ENCODE assay signal across 7 mouse cellular contexts in genomic region chr15:19856892-19857655, GRCm38 (mm10).
DNase-seq lines count a peak whose midpoint lies in the region; ATAC-seq and TF ChIP-seq lines count a peak whose summit lies in the region.
"Not testable (repeated sequence)": the region's sequence is repeated elsewhere in the genome, so short reads cannot be mapped to it uniquely, and the experiment has no call there.

No protein-coding gene starts in this region.

- H3K9me3 ChIP-seq in liver, embryonic 16.5 days (replicated peaks; ENCODE audit: control insufficient read depth, low read length) = not testable (repeated sequence)

- not testable (repeated sequence) for H3K79me2 ChIP-seq in C2C12 (ENCODE audit: control insufficient read depth, insufficient read depth)

- H3K27me3 ChIP-seq in C2C12 (ENCODE audit: control insufficient read depth, insufficient read depth, insufficient read length); liver, embryonic 16.5 days (ENCODE audit: control insufficient read depth, insufficient read depth, low read depth, low read length): not testable (repeated sequence)

- not testable (repeated sequence) for H3K9ac ChIP-seq in liver, embryonic 16.5 days (ENCODE audit: low read depth, low read length)

- H3K79me3 ChIP-seq in C2C12 (ENCODE audit: low read depth) = not testable (repeated sequence)

- TF ChIP-seq CTCF in C2C12 (IDR thresholded peaks at IDR 0.05; ENCODE audit: control insufficient read depth, insufficient read depth, insufficient read length) = not testable (repeated sequence)

- 0 out of 2 replicates have a peak overlapping the region, but pooled peaks have one; percentile 6 for H3K4me2 ChIP-seq in liver, embryonic 16.5 days (ENCODE audit: low read depth, low read length)

- not testable (repeated sequence) for H3K36me3 ChIP-seq in C2C12 (ENCODE audit: control insufficient read depth, insufficient read depth); liver, embryonic 16.5 days (ENCODE audit: control insufficient read depth, insufficient read depth)

- ATAC-seq in common myeloid progenitor, adult 5-6 weeks (replicated peaks; ENCODE audit: low read depth, poor library complexity, severe bottlenecking) = peak; percentile 60
- ATAC-seq in liver, embryonic 16.5 days (ENCODE audit: low read depth) = peak; percentile 30; the same call in 1 of the 2 replicates
- ATAC-seq in megakaryocyte, adult 5-6 weeks (ENCODE audit: poor library complexity, severe bottlenecking) = peak; percentile 50

- not testable (repeated sequence) for H3ac ChIP-seq in C2C12 (ENCODE audit: control insufficient read depth, insufficient read length, low read depth)

- not testable (repeated sequence) for H3K27ac ChIP-seq in liver, embryonic 16.5 days (ENCODE audit: low read length)

- WGBS in liver, embryonic 16.5 days (ENCODE audit: insufficient replicate concordance) = 14% methylated on average over 13 of the region's 13 CpGs

- H3K4me1 ChIP-seq in liver, embryonic 16.5 days (ENCODE audit: control insufficient read depth, low read depth, low read length) = not testable (repeated sequence)

- not testable (repeated sequence) for H3K4me3 ChIP-seq in C2C12 (ENCODE audit: insufficient read depth, poor library complexity, severe bottlenecking); liver, embryonic 16.5 days (ENCODE audit: low read depth, low read length)

- DNase-seq in heart, adult 9 months (ENCODE audit: low spot score in 2 of 2) = peak; percentile 28 to 44
- DNase-seq in layer of hippocampus, adult 11-12 months (ENCODE audit: low spot score) = peak; percentile 22
- peak; percentile 3 for DNase-seq in skeletal muscle tissue, adult 2 months (ENCODE audit: low read depth, low spot score)

TF ChIP-seq in C2C12, 6 proteins besides CTCF, POLR2A, EP300 and RAD21:
- peak; percentile 87 for TF ChIP-seq CEBPB (IDR thresholded peaks at IDR 0.05; ENCODE audit: low read depth)
